Mouse (Mus musculus) hindbrain, postnatal 0 days (tissue): Measurements from ENCODE around the gene Olfr282. TPM values are rescaled to one million over a fixed set of nuclear protein-coding genes. Genes with fewer than 3 reads are reported as not detected.

Experiments used
- ATAC-seq: fragments of 200-750 bp; cut with Nextera tagmentation; 2 replicates; pipeline ENCODE4 v1.8.0; 2017; ENCODE audit warnings: mild to moderate bottlenecking, moderate TSS enrichment, moderate library complexity
- DNase-seq: peaks from one replicate; pipeline ENCODE4 v3.0.0-alpha.2; 2015; ENCODE audit warnings: low spot score
- H3K27ac ChIP-seq: fragments of 300-500 bp; sonication (generic); 2 replicates; pipeline ENCODE4 v1.5.1; 2014; ENCODE audit warnings: mild to moderate bottlenecking
- H3K27me3 ChIP-seq: fragments of 300-500 bp; sonication (generic); 2 replicates; pipeline ENCODE4 v1.6.1; 2014; ENCODE audit warnings: low read length, mixed read lengths; ENCODE audit not compliant: insufficient read depth
- H3K36me3 ChIP-seq: fragments of 300-500 bp; sonication (generic); 2 replicates; pipeline ENCODE4 v1.6.1; 2014; ENCODE audit warnings: low read length, mixed read lengths; ENCODE audit not compliant: insufficient read depth
- H3K4me1 ChIP-seq: fragments of 300-500 bp; sonication (generic); 2 replicates; pipeline ENCODE4 v1.6.1; 2014; ENCODE audit warnings: antibody characterized with exemption, low read length, mixed read lengths; ENCODE audit not compliant: insufficient read depth
- H3K4me2 ChIP-seq: fragments of 300-500 bp; sonication (generic); 2 replicates; pipeline ENCODE4 v1.6.1; 2014; ENCODE audit warnings: low read depth, mild to moderate bottlenecking, low read length, moderate library complexity, mixed read lengths
- H3K4me3 ChIP-seq: fragments of 300-500 bp; sonication (generic); 2 replicates; pipeline ENCODE4 v1.5.1; 2014; ENCODE audit warnings: low read length
- H3K9ac ChIP-seq: fragments of 300-500 bp; sonication (generic); replicated peaks from 2 replicates; pipeline ENCODE4 v1.6.1; 2014; ENCODE audit warnings: mild to moderate bottlenecking, low read length, moderate library complexity, mixed read lengths
- H3K9me3 ChIP-seq: fragments of 300-500 bp; sonication (generic); 2 replicates; pipeline ENCODE4 v1.6.1; 2016; ENCODE audit warnings: low read length, mixed read lengths
- CTCF ChIP-seq: IDR thresholded peaks from 2 replicates; pipeline ENCODE4 v1.5.1; 2016; ENCODE audit warnings: antibody characterized with exemption, control low read depth, low read depth
- WGBS: fragments of 180-500 bp; shearing (Covaris S2); extraction: QIAGEN DNeasy Blood & Tissue Kit; methylation state at CpG from one replicate; pipeline ENCODE4 v1.1.7; 2014; 5-methylcytosine and 5-hydroxymethylcytosine counted together
- polyA plus RNA-seq: library from polyadenylated mRNA; unstranded; fragments of >200 nt; fragmentation: Nextera tagmentation; extraction: Ambion mirVana; gene quantifications from 2 replicates; pipeline ENCODE4 v1.2.1, GENCODE M21; 2015
- total RNA-seq: library from RNA; depleted of rRNA; stranded (reverse); fragments of >200 nt; gene quantifications from 2 replicates; pipeline ENCODE4 v1.2.3, GENCODE M21; 2014

Gene Olfr282
- total and polyA plus RNA-seq, 2 experiments from 2014 or later = not detected

- Histone ChIP-seq H3K9me3 (no peaks in the 10 kb centered on the region), H3K27ac (no peak overlapping the region), H3K36me3 (no peaks in the 10 kb centered on the region), H3K4me3 (no peak overlapping the region), H3K27me3 (no peaks in the 10 kb centered on the region), H3K4me1 (no peaks in the 10 kb centered on the region), H3K4me2 (no peak overlapping the region), H3K9ac (no peak overlapping the region)
- ATAC-seq (no peak), DNase-seq (no peak)
- TF ChIP-seq CTCF = no peak
- WGBS = 65% methylated on average over 4 of the region's 4 CpGs
These were observed 10.1 kb upstream of the Olfr282 start for GRCm38 (mm10) chr15:98420897-98421296.

GRCm38 (mm10) chr15:98424326-98424725 is 6.7 kb upstream of the Olfr282 start:
- H3K4me3 ChIP-seq = no peak overlapping the region
- no peak overlapping the region for H3K4me2 ChIP-seq
- ATAC-seq (no peak), DNase-seq (no peak)
- no peaks in the 10 kb centered on the region for H3K9me3 ChIP-seq
- no peak overlapping the region for H3K27ac ChIP-seq
- TF ChIP-seq CTCF = no peak
- no peak overlapping the region for H3K9ac ChIP-seq
- H3K4me1 ChIP-seq = no peaks in the 10 kb centered on the region
- no peaks in the 10 kb centered on the region for H3K36me3 ChIP-seq
- H3K27me3 ChIP-seq = no peaks in the 10 kb centered on the region
- WGBS = 65% methylated on average over 14 of the region's 14 CpGs

GRCm38 (mm10) chr15:98424753-98425152 is 6.3 kb upstream of the Olfr282 start:
- Histone ChIP-seq H3K4me2 (no peak overlapping the region), H3K4me1 (no peaks in the 10 kb centered on the region), H3K4me3 (no peak overlapping the region), H3K27ac (no peak overlapping the region), H3K9ac (no peak overlapping the region), H3K27me3 (no peaks in the 10 kb centered on the region), H3K36me3 (no peaks in the 10 kb centered on the region), H3K9me3 (no peaks in the 10 kb centered on the region)
- TF ChIP-seq CTCF = no peak
- DNase-seq (no peak), ATAC-seq (no peak)
- WGBS = 64% methylated on average over 6 of the region's 6 CpGs

- H3K4me1 ChIP-seq = no peaks in the 10 kb centered on the region
- H3K9ac ChIP-seq = no peak overlapping the region
- no peak overlapping the region for H3K4me2 ChIP-seq
- no peak for ATAC-seq
- no peak overlapping the region for H3K4me3 ChIP-seq
- no peaks in the 10 kb centered on the region for H3K36me3 ChIP-seq
- WGBS = 79% methylated on average over 7 of the region's 7 CpGs
- H3K27ac ChIP-seq = no peak overlapping the region
- no peaks in the 10 kb centered on the region for H3K9me3 ChIP-seq
- no peak for DNase-seq
- no peak for TF ChIP-seq CTCF
- no peaks in the 10 kb centered on the region for H3K27me3 ChIP-seq
These were observed 5.8 kb upstream of the Olfr282 start for GRCm38 (mm10) chr15:98425188-98425587.

GRCm38 (mm10) chr15:98444561-98444960 is 13.5 kb downstream of the Olfr282 start:
- no peaks in the 10 kb centered on the region for H3K4me1 ChIP-seq
- DNase-seq = no peak
- H3K9me3 ChIP-seq = no peaks in the 10 kb centered on the region
- H3K9ac ChIP-seq = no peak overlapping the region
- no peak for TF ChIP-seq CTCF
- no peak overlapping the region for H3K4me3 ChIP-seq
- H3K27me3 ChIP-seq = no peaks in the 10 kb centered on the region
- H3K36me3 ChIP-seq = no peaks in the 10 kb centered on the region
- no peak overlapping the region for H3K4me2 ChIP-seq
- H3K27ac ChIP-seq = no peak overlapping the region
- WGBS = 79% methylated on average over 3 of the region's 3 CpGs
- no peak for ATAC-seq

GRCm38 (mm10) chr15:98448521-98448920 is 17.5 kb downstream of the Olfr282 start:
- Histone ChIP-seq H3K27me3 (no peaks in the 10 kb centered on the region), H3K36me3 (no peaks in the 10 kb centered on the region), H3K4me3 (no peak overlapping the region), H3K4me1 (no peaks in the 10 kb centered on the region), H3K27ac (no peak overlapping the region), H3K9ac (no peak overlapping the region), H3K4me2 (no peak overlapping the region), H3K9me3 (no peaks in the 10 kb centered on the region)
- no peak for TF ChIP-seq CTCF
- ATAC-seq (no peak), DNase-seq (peak; percentile 18)
- WGBS = 53% methylated on average over 4 of the region's 4 CpGs

- WGBS = 91% methylated on average over 7 of the region's 7 CpGs
- no peaks in the 10 kb centered on the region for H3K27me3 ChIP-seq
- TF ChIP-seq CTCF = no peak
These were observed 21.3 kb downstream of the Olfr282 start, which contains the start of gene Olfr281 for GRCm38 (mm10) chr15:98452288-98452687. Gene Olfr281 (plus strand): TSS chr15:98452588.

More at GRCm38 (mm10) chr15:98452288-98452687, 21.3 kb downstream of the Olfr282 start, which contains the start of gene Olfr281:
- Histone ChIP-seq H3K4me1 (no peaks in the 10 kb centered on the region), H3K4me2 (no peak within 1 kb of the TSS), H3K36me3 (no peaks in the 10 kb centered on the region), H3K9me3 (no peaks in the 10 kb centered on the region), H3K4me3 (no peak within 1 kb of the TSS), H3K9ac (no peak within 1 kb of the TSS), H3K27ac (no peak within 1 kb of the TSS)
- DNase-seq (no peak), ATAC-seq (no peak)
